Mouse (Mus musculus) limb, embryonic 10.5 days (tissue): Measurements from ENCODE around the gene Hsp90ab1. TPM values are rescaled to one million over a fixed set of nuclear protein-coding genes. Genes with fewer than 3 reads are reported as not detected.

Experiments used
- DNase-seq: peaks from one replicate; pipeline ENCODE4 v3.0.0-alpha.2; 2017; ENCODE audit warnings: low spot score
- H3K27ac ChIP-seq: fragments of 300-500 bp; sonication (generic); 2 replicates; pipeline ENCODE4 v1.5.1; 2016; ENCODE audit warnings: mild to moderate bottlenecking
- H3K27me3 ChIP-seq: fragments of 300-500 bp; sonication (generic); 2 replicates; pipeline ENCODE4 v1.6.1; 2016; ENCODE audit warnings: low read depth, mild to moderate bottlenecking; ENCODE audit not compliant: poor library complexity, severe bottlenecking
- H3K36me3 ChIP-seq: fragments of 300-500 bp; sonication (generic); 2 replicates; pipeline ENCODE4 v1.6.1; 2016; ENCODE audit warnings: mild to moderate bottlenecking, moderate library complexity
- H3K4me1 ChIP-seq: fragments of 300-500 bp; sonication (generic); 2 replicates; pipeline ENCODE4 v1.6.1; 2016
- H3K4me3 ChIP-seq: fragments of 300-500 bp; sonication (generic); 2 replicates; pipeline ENCODE4 v1.5.1; 2016; ENCODE audit warnings: mild to moderate bottlenecking, moderate library complexity
- H3K9me3 ChIP-seq: fragments of 300-500 bp; sonication (generic); replicated peaks from 2 replicates; pipeline ENCODE4 v1.6.1; 2016; ENCODE audit warnings: mild to moderate bottlenecking
- WGBS: fragments of 180-500 bp; shearing (Covaris S2); methylation state at CpG from one replicate; pipeline ENCODE4 v1.1.7; 2016; 5-methylcytosine and 5-hydroxymethylcytosine counted together
- polyA plus RNA-seq: library from polyadenylated mRNA; unstranded; fragments of >200 nt; fragmentation: Nextera tagmentation; extraction: Ambion mirVana; gene quantifications from 2 replicates; pipeline ENCODE4 v1.2.1, GENCODE M21; 2016

Hsp90ab1 gene
- polyA plus RNA-seq, 1 experiment from 2014 or later = 2,007 TPM

- no peak overlapping the region for H3K4me3 ChIP-seq
- 82% methylated on average over 3 of the region's 3 CpGs for WGBS
- H3K27ac ChIP-seq = no peak overlapping the region
- no peaks in the 10 kb centered on the region for H3K9me3 ChIP-seq
- H3K36me3 ChIP-seq = no peaks in the 10 kb centered on the region
- peaks cover 41% of the 10 kb centered on the region for H3K27me3 ChIP-seq
- DNase-seq = no peak
- H3K4me1 ChIP-seq = peaks cover 39% of the 10 kb centered on the region
Observed at GRCm38 (mm10) chr17:45602984-45603383, 29.9 kb upstream of the Hsp90ab1 start.

- peak within 1 kb of the TSS; percentile 48 for H3K27ac ChIP-seq
- peak; percentile 60 for DNase-seq
- 35% methylated on average over 6 of the region's 6 CpGs for whole genome bisulfite sequencing
- no peaks in the 10 kb centered on the region for H3K36me3 ChIP-seq
- H3K27me3 ChIP-seq = peaks cover 44% of the 10 kb centered on the region
- no peaks in the 10 kb centered on the region for H3K9me3 ChIP-seq
- H3K4me3 ChIP-seq = peak within 1 kb of the TSS; percentile 36
- H3K4me1 ChIP-seq = peaks cover 48% of the 10 kb centered on the region
Observed at GRCm38 (mm10) chr17:45601877-45602304, 28.8 kb upstream of the Hsp90ab1 start, which contains the start of gene Mymx. Gene Mymx, minus strand, starts transcription at chr17:45602102.

- DNase-seq = peak; percentile 54
- WGBS = 12% methylated on average over 22 of the region's 22 CpGs
Observed at GRCm38 (mm10) chr17:45601325-45601724, 28.3 kb upstream of the Hsp90ab1 start.

GRCm38 (mm10) chr17:45600267-45600666 is 27.2 kb upstream of the Hsp90ab1 start:
- peaks cover 60% of the 10 kb centered on the region for H3K27me3 ChIP-seq
- peaks cover 65% of the 10 kb centered on the region for H3K4me1 ChIP-seq
- DNase-seq = peak; percentile 32
- 43% methylated on average over 8 of the region's 8 CpGs for WGBS
- no peak overlapping the region for H3K4me3 ChIP-seq
- H3K9me3 ChIP-seq = no peaks in the 10 kb centered on the region
- no peak overlapping the region for H3K27ac ChIP-seq
- H3K36me3 ChIP-seq = no peaks in the 10 kb centered on the region

More at GRCm38 (mm10) chr17:45601325-45601724, 28.3 kb upstream of the Hsp90ab1 start:
- no peaks in the 10 kb centered on the region for H3K36me3 ChIP-seq
- H3K4me3 ChIP-seq = peak overlapping the region; percentile 36
- H3K4me1 ChIP-seq = peaks cover 54% of the 10 kb centered on the region
- H3K27me3 ChIP-seq = peaks cover 50% of the 10 kb centered on the region
- peak overlapping the region; percentile 48 for H3K27ac ChIP-seq
- no peaks in the 10 kb centered on the region for H3K9me3 ChIP-seq

GRCm38 (mm10) chr17:45599446-45600242 is 26.6 kb upstream of the Hsp90ab1 start, which contains the start of gene Slc29a1:
Gene Slc29a1, minus strand, starts transcription at chr17:45599606.
- H3K4me1 ChIP-seq = peaks cover 71% of the 10 kb centered on the region
- peak; percentile 73 for DNase-seq
- H3K27me3 ChIP-seq = peaks cover 66% of the 10 kb centered on the region
- 16% methylated on average over 32 of the region's 32 CpGs for WGBS
- peak within 1 kb of the TSS; percentile 54 for H3K4me3 ChIP-seq
- H3K27ac ChIP-seq = peak within 1 kb of the TSS; percentile 51; the same call in 1 of the 2 replicates
- H3K9me3 ChIP-seq = no peaks in the 10 kb centered on the region
- H3K36me3 ChIP-seq = no peaks in the 10 kb centered on the region

GRCm38 (mm10) chr17:45598891-45599290 is 25.8 kb upstream of the Hsp90ab1 start:
- DNase-seq = no peak
- Histone ChIP-seq H3K4me3 (peak overlapping the region; percentile 54; the same call in 1 of the 2 replicates), H3K9me3 (no peaks in the 10 kb centered on the region), H3K4me1 (peaks cover 77% of the 10 kb centered on the region), H3K27me3 (peaks cover 74% of the 10 kb centered on the region), H3K36me3 (no peaks in the 10 kb centered on the region), H3K27ac (no peak overlapping the region)
- 65% methylated on average over 3 of the region's 3 CpGs for WGBS

GRCm38 (mm10) chr17:45598376-45598775 is 25.3 kb upstream of the Hsp90ab1 start:
- Histone ChIP-seq H3K36me3 (no peaks in the 10 kb centered on the region), H3K9me3 (no peaks in the 10 kb centered on the region), H3K27me3 (peaks cover 79% of the 10 kb centered on the region), H3K27ac (no peak overlapping the region), H3K4me3 (no peak overlapping the region), H3K4me1 (peaks cover 83% of the 10 kb centered on the region)
- 85% methylated on average over 2 of the region's 2 CpGs for WGBS
- no peak for DNase-seq

GRCm38 (mm10) chr17:45597787-45598186 is 24.7 kb upstream of the Hsp90ab1 start:
- Histone ChIP-seq H3K36me3 (no peaks in the 10 kb centered on the region), H3K9me3 (no peaks in the 10 kb centered on the region), H3K27ac (no peak overlapping the region), H3K4me3 (no peak overlapping the region), H3K4me1 (peaks cover 88% of the 10 kb centered on the region), H3K27me3 (peaks cover 85% of the 10 kb centered on the region)
- 44% methylated on average over 3 of the region's 3 CpGs for WGBS
- peak; percentile 51 for DNase-seq

- peaks cover 87% of the 10 kb centered on the region for H3K27me3 ChIP-seq
- peak; percentile 67 for DNase-seq
- H3K4me3 ChIP-seq = no peak overlapping the region
- H3K9me3 ChIP-seq = no peaks in the 10 kb centered on the region
- H3K4me1 ChIP-seq = peaks cover 92% of the 10 kb centered on the region
- WGBS = 30% methylated on average over 11 of the region's 11 CpGs
- peak overlapping the region; percentile 54 for H3K27ac ChIP-seq
- H3K36me3 ChIP-seq = no peaks in the 10 kb centered on the region
Observed at GRCm38 (mm10) chr17:45596631-45597396, 23.7 kb upstream of the Hsp90ab1 start.

GRCm38 (mm10) chr17:45595736-45596390 is 22.8 kb upstream of the Hsp90ab1 start:
- Histone ChIP-seq H3K9me3 (no peaks in the 10 kb centered on the region), H3K27me3 (peaks cover 82% of the 10 kb centered on the region), H3K4me1 (peaks cover 92% of the 10 kb centered on the region), H3K4me3 (peak overlapping the region; percentile 63), H3K27ac (peak overlapping the region; percentile 81), H3K36me3 (no peaks in the 10 kb centered on the region)
- no peak for DNase-seq
- 4% methylated on average over 23 of the region's 23 CpGs for WGBS

GRCm38 (mm10) chr17:45594881-45595735 is 22.0 kb upstream of the Hsp90ab1 start:
- peak overlapping the region; percentile 81 for H3K27ac ChIP-seq
- H3K4me1 ChIP-seq = peaks cover 92% of the 10 kb centered on the region

GRCm38 (mm10) chr17:45594195-45594594 is 21.1 kb upstream of the Hsp90ab1 start:
- Histone ChIP-seq H3K27me3 (peaks cover 65% of the 10 kb centered on the region), H3K9me3 (no peaks in the 10 kb centered on the region), H3K4me1 (peaks cover 84% of the 10 kb centered on the region), H3K4me3 (peak overlapping the region; percentile 63), H3K27ac (no peak overlapping the region), H3K36me3 (peaks cover 6% of the 10 kb centered on the region)
- DNase-seq = no peak
- WGBS = 49% methylated on average over 8 of the region's 8 CpGs

More at GRCm38 (mm10) chr17:45594881-45595735, 22.0 kb upstream of the Hsp90ab1 start:
- Histone ChIP-seq H3K36me3 (no peaks in the 10 kb centered on the region), H3K9me3 (no peaks in the 10 kb centered on the region), H3K4me3 (peak overlapping the region; percentile 63), H3K27me3 (peaks cover 74% of the 10 kb centered on the region)
- peak; percentile 85 for DNase-seq
- 1% methylated on average over 58 of the region's 58 CpGs for WGBS
